In genomic region chr11:44616788-44617712, GRCm38 (mm10) we compare ENCODE assay signal across 8 mouse cellular contexts. TPM values are rescaled to one million over a fixed set of nuclear protein-coding genes. Genes with fewer than 3 reads are reported as not detected.
A peak's percentile ranks its signal among the peaks of the same experiment; 100 is the strongest.
DNase-seq lines count a peak whose midpoint lies in the region; ATAC-seq and TF ChIP-seq lines count a peak whose summit lies in the region.

Gene Ebf1, plus strand, starts transcription at chr11:44617317.

- ATAC-seq in hindbrain, embryonic 15.5 days (ENCODE audit: low FRiP score, low read depth), result peak; percentile 97
- peak; percentile 95 for ATAC-seq in limb, embryonic 11.5 days (ENCODE audit: insufficient number of reproducible peaks, low FRiP score, low TSS enrichment, low read depth)
- ATAC-seq in midbrain, embryonic 13.5 days, result peak; percentile 96

- H3K27me3 ChIP-seq in hindbrain, embryonic 15.5 days, result peaks cover 14% of the 10 kb centered on the region; the same call in 1 of the 2 replicates
- peaks cover 15% of the 10 kb centered on the region; the same call in 1 of the 2 replicates for H3K27me3 ChIP-seq in limb, embryonic 11.5 days (ENCODE audit: control insufficient read depth, insufficient read depth, low read length)
- peaks cover 73% of the 10 kb centered on the region for H3K27me3 ChIP-seq in midbrain, embryonic 13.5 days

- H3K9ac ChIP-seq in hindbrain, embryonic 15.5 days, result peak within 1 kb of the TSS; percentile 89
- H3K9ac ChIP-seq in limb, embryonic 11.5 days (ENCODE audit: low read length), result peak within 1 kb of the TSS; percentile 92
- peak within 1 kb of the TSS; percentile 93 for H3K9ac ChIP-seq in midbrain, embryonic 13.5 days (replicated peaks)

- peak within 1 kb of the TSS; percentile 77 for H3K4me2 ChIP-seq in hindbrain, embryonic 15.5 days
- H3K4me2 ChIP-seq in limb, embryonic 11.5 days (ENCODE audit: low read depth, severe bottlenecking), result peak within 1 kb of the TSS; percentile 94
- peak within 1 kb of the TSS; percentile 79 for H3K4me2 ChIP-seq in midbrain, embryonic 13.5 days (replicated peaks)

- H3K4me3 ChIP-seq in left cerebral cortex, adult 2 months, result peak within 1 kb of the TSS; percentile 46
- peak within 1 kb of the TSS; percentile 81 for H3K4me3 ChIP-seq in gastrocnemius, adult 2 months
- H3K4me3 ChIP-seq in hindbrain, embryonic 15.5 days, result peak within 1 kb of the TSS; percentile 81
- peak within 1 kb of the TSS; percentile 77 for H3K4me3 ChIP-seq in limb, embryonic 11.5 days (ENCODE audit: low read depth, low read length)
- H3K4me3 ChIP-seq in midbrain, embryonic 13.5 days (replicated peaks), result peak within 1 kb of the TSS; percentile 71

- no peak for TF ChIP-seq CTCF in left cerebral cortex, adult 2 months (IDR thresholded peaks at IDR 0.05)
- no peak for TF ChIP-seq CTCF in gastrocnemius, adult 2 months (IDR thresholded peaks at IDR 0.05)

- intact Hi-C loops in left cerebral cortex, adult 2 months (cut with DNase I), result loop anchor here (10.0 kb wide), 1 partner anchor 1118 kb away; no protein-coding TSS in a partner anchor
- intact Hi-C loops in gastrocnemius, adult 2 months (cut with DNase I), result loop anchor here (5.0 to 10.0 kb wide), 2 partner anchors 70 to 1268 kb away; no protein-coding TSS in a partner anchor

- DNase-seq in left cerebral cortex, adult 2 months (ENCODE audit: extremely low spot score in 1 of 2, low spot score in 2 of 2), result peak in 1 of 2 experiments; percentile 53
- DNase-seq in left cerebral cortex, adult 8-10 months (ENCODE audit: low spot score in 2 of 2), result no peak
- peak; percentile 66 to 83 for DNase-seq in cerebellum, postnatal 4 days (ENCODE audit: low spot score in 2 of 2)
- peak; percentile 92 for DNase-seq in gastrocnemius, adult 2 months
- DNase-seq in limb, embryonic 11.5 days (ENCODE audit: low spot score), result peak; percentile 96
- DNase-seq in spleen, adult 18-20 months, result peak; percentile 89 to 91

- whole genome bisulfite sequencing in hindbrain, embryonic 15.5 days, result under 1% methylated on average over 30 of the region's 31 CpGs
- 2% methylated on average over 30 of the region's 31 CpGs for WGBS in limb, embryonic 11.5 days
- WGBS in midbrain, embryonic 13.5 days, result under 1% methylated on average over 31 of the region's 31 CpGs

- peaks cover 53% of the 10 kb centered on the region for H3K4me1 ChIP-seq in hindbrain, embryonic 15.5 days (replicated peaks)
- peaks cover 32% of the 10 kb centered on the region for H3K4me1 ChIP-seq in limb, embryonic 11.5 days (ENCODE audit: control insufficient read depth, insufficient read depth, low read length)
- H3K4me1 ChIP-seq in midbrain, embryonic 13.5 days (replicated peaks), result peaks cover 51% of the 10 kb centered on the region

- peak within 1 kb of the TSS; percentile 58; the same call in 1 of the 2 replicates for H3K27ac ChIP-seq in left cerebral cortex, adult 2 months
- peak within 1 kb of the TSS; percentile 94 for H3K27ac ChIP-seq in gastrocnemius, adult 2 months
- H3K27ac ChIP-seq in hindbrain, embryonic 15.5 days (replicated peaks), result peak within 1 kb of the TSS; percentile 95
- peak within 1 kb of the TSS; percentile 77 for H3K27ac ChIP-seq in limb, embryonic 11.5 days (replicated peaks; ENCODE audit: low read depth, low read length)
- peak within 1 kb of the TSS; percentile 94 for H3K27ac ChIP-seq in midbrain, embryonic 13.5 days

- H3K9me3 ChIP-seq in hindbrain, embryonic 15.5 days, result no peaks in the 10 kb centered on the region
- no peaks in the 10 kb centered on the region for H3K9me3 ChIP-seq in limb, embryonic 11.5 days (ENCODE audit: control insufficient read depth, low read length)
- no peaks in the 10 kb centered on the region for H3K9me3 ChIP-seq in midbrain, embryonic 13.5 days

- no peaks in the 10 kb centered on the region for H3K36me3 ChIP-seq in hindbrain, embryonic 15.5 days
- H3K36me3 ChIP-seq in limb, embryonic 11.5 days (ENCODE audit: control insufficient read depth, insufficient read depth, low read length), result peaks cover under 1% of the 10 kb centered on the region; the same call in 1 of the 2 replicates
- H3K36me3 ChIP-seq in midbrain, embryonic 13.5 days, result no peaks in the 10 kb centered on the region

RNA-seq across cellular contexts. Expression of gene Ebf1, which starts in this region (rescaled TPM):
- 1 to 10 TPM; 3.3 to 3.6 TPM for total RNA-seq in left cerebral cortex, adult 2 months (2021)
- 1 to 10 TPM; 4.4 to 5.8 (median 4.9) TPM for total RNA-seq in left cerebral cortex, adult 8-10 months (2022)
- 10 to 100 TPM in 1 of 2 experiments, 1 to 10 TPM in 1; 9.4 to 10.3 TPM for total RNA-seq in gastrocnemius, adult 2 months (2021)
- polyA plus RNA-seq in hindbrain, embryonic 15.5 days (2015; fragmentation: Nextera tagmentation; extraction: Ambion mirVana), result 101 and 139 TPM in 2 replicates
- 56.0 and 61.7 TPM in 2 replicates for polyA plus RNA-seq in limb, embryonic 11.5 days (2014; fragmentation: Nextera tagmentation; extraction: Ambion mirVana)
- polyA plus RNA-seq in midbrain, embryonic 13.5 days (2015; fragmentation: Nextera tagmentation; extraction: Ambion mirVana), result 93.8 and 94.0 TPM in 2 replicates

Comparison
In these comparisons a context has a peak if more than half of its experiments do, and no peak if none do; other contexts are left out.
1. DNase-seq: peak in cerebellum, postnatal 4 days (2 of 2), gastrocnemius, adult 2 months (single experiment), limb, embryonic 11.5 days (single experiment) and spleen, adult 18-20 months (2 of 2); none in left cerebral cortex, adult 8-10 months (0 of 2).
2. Peak in every context shown above with its lines, with median percentiles within 50 percentile points of each other: H3K27ac ChIP-seq, H3K4me3 ChIP-seq, ATAC-seq, H3K4me2 ChIP-seq and H3K9ac ChIP-seq.